Mouse (Mus musculus): Measurements from ENCODE around the gene Uts2b.

- TF ChIP-seq MAFK (IDR thresholded peaks at IDR 0.05; ENCODE audit: borderline replicate concordance, low read depth, low read length): no peak
- TF ChIP-seq ZKSCAN1 (IDR thresholded peaks at IDR 0.05; ENCODE audit: low read depth, low read length): no peak
- TF ChIP-seq MAX (IDR thresholded peaks at IDR 0.05; ENCODE audit: low read length): no peak
- no peak for TF ChIP-seq EP300 (IDR thresholded peaks at IDR 0.05; ENCODE audit: low read depth in 1 of 2, low read length in 2 of 2)
- no peak for TF ChIP-seq MXI1 (IDR thresholded peaks at IDR 0.05; ENCODE audit: low read depth, low read length)
- TF ChIP-seq POLR2A (IDR thresholded peaks at IDR 0.05; ENCODE audit: control insufficient read depth in 1 of 2, insufficient read depth in 1 of 2, low read depth in 1 of 2, low read length in 2 of 2, poor library complexity in 1 of 2): no peak
- no peak for TF ChIP-seq TBP (IDR thresholded peaks at IDR 0.05; ENCODE audit: low read depth, low read length)
- no peak for TF ChIP-seq CTCF (IDR thresholded peaks at IDR 0.05 in 2 of 3, conservative IDR thresholded peaks at IDR 0.05 in 1 of 3; ENCODE audit: control insufficient read depth in 1 of 3, insufficient read depth in 1 of 3, low read depth in 2 of 3, low read length in 3 of 3, poor library complexity in 1 of 3, severe bottlenecking in 1 of 3)
- no peak for TF ChIP-seq RAD21 (IDR thresholded peaks at IDR 0.05; ENCODE audit: low read depth, low read length)
- no peak for TF ChIP-seq TCF12 (IDR thresholded peaks at IDR 0.05; ENCODE audit: low read depth, low read length)
Measured at GRCm38 (mm10) chr16:27391845-27392244, 21.8 kb upstream of the Uts2b start.

Measured in MEL (cell line).